Comparison of ENCODE assay signal across 8 mouse cellular contexts in the genomic region with DNA sequence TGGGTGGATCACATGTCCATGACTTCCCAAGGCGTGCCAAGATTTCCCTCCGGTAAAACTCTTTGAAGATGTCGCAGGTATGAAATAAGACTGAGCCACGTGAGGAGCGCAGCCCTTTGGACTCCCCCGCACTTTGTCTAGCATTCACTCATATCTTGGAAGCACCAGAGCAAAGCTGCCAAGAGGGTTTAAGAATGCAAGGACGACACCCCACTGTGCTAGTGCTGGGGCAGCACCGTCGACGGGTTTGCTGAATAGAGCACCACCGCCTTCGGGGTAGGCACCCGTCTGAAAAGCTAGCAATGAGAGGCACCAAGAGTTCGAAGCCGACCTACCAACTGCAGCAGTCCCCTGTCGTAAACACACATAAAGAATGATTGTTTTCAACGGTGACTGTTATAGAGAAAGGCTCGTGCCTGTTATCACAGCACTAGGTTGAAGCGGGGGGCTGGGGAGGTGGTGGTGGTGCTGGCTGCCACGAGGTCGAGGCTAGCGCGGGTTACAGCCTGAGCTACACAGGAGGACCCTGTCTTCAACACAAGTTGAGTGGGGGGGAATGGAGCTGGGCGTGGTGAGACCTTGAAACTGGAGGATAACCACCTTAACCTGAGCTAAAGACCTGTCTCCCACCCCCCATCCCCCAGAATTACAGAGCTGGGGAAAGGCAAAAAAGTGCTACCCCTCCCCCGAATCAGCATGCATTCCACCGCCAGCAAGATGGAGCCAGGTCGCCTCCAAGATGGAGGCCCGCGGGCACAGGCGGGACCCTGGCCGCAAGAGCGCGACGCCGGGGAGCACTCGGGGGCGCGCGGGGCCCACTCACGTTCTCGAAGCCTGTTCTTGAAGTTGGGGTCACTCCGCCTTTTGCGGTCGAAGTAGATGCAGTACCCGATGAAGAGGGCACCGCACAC. TPM values are rescaled to one million over a fixed set of nuclear protein-coding genes. Genes with fewer than 3 reads are reported as not detected.
DNase-seq lines count a peak whose midpoint lies in the region; ATAC-seq and TF ChIP-seq lines count a peak whose summit lies in the region.

No protein-coding gene starts in this region.

- H3K36me3 ChIP-seq in G1E (replicated peaks) = peaks cover 68% of the 10 kb centered on the region
- H3K36me3 ChIP-seq in forebrain, postnatal 0 days (ENCODE audit: insufficient read depth) = peaks cover 5% of the 10 kb centered on the region
- H3K36me3 ChIP-seq in kidney, adult 2 months (ENCODE audit: control insufficient read depth, insufficient read depth, low read length) = no peaks in the 10 kb centered on the region; the same call in 1 of the 2 replicates
- H3K36me3 ChIP-seq in liver, embryonic 12.5 days = peaks cover 50% of the 10 kb centered on the region
- H3K36me3 ChIP-seq in neural tube, embryonic 13.5 days = peaks cover 19% of the 10 kb centered on the region

- peak overlapping the region; percentile 90 for H3K4me2 ChIP-seq in forebrain, postnatal 0 days (ENCODE audit: low read depth)
- peak overlapping the region; percentile 79 for H3K4me2 ChIP-seq in liver, embryonic 12.5 days
- H3K4me2 ChIP-seq in neural tube, embryonic 13.5 days = peak overlapping the region; percentile 83

- peak; percentile 73 for DNase-seq in 416B (ENCODE audit: low read depth)
- DNase-seq in G1E (ENCODE audit: low spot score) = peak; percentile 58
- peak; percentile 29 for DNase-seq in cerebellum, adult 8-10 months
- peak; percentile 73 for DNase-seq in forebrain, postnatal 0 days
- DNase-seq in kidney, adult 2 months = peak; percentile 92
- DNase-seq in thymus, postnatal 10 days (ENCODE audit: low spot score in 2 of 2) = peak; percentile 26 to 29

- ATAC-seq in G1E (ENCODE audit: extremely low read depth, insufficient number of reproducible peaks, low FRiP score, poor library complexity, severe bottlenecking) = no peak
- ATAC-seq in forebrain, postnatal 0 days = peak; percentile 81
- ATAC-seq in liver, embryonic 12.5 days = peak; percentile 54
- ATAC-seq in neural tube, embryonic 13.5 days (ENCODE audit: low read depth) = peak; percentile 79

- H3K9me3 ChIP-seq in G1E (replicated peaks) = no peaks in the 10 kb centered on the region
- no peaks in the 10 kb centered on the region for H3K9me3 ChIP-seq in forebrain, postnatal 0 days (ENCODE audit: low read length)
- no peaks in the 10 kb centered on the region for H3K9me3 ChIP-seq in liver, embryonic 12.5 days (replicated peaks)
- no peaks in the 10 kb centered on the region for H3K9me3 ChIP-seq in neural tube, embryonic 13.5 days

- peak; percentile 72 for TF ChIP-seq POLR2A in kidney, adult 2 months (IDR thresholded peaks at IDR 0.05; ENCODE audit: low read depth, low read length)

- no peaks in the 10 kb centered on the region for H3K27me3 ChIP-seq in G1E (ENCODE audit: insufficient read depth, low read length)
- no peaks in the 10 kb centered on the region for H3K27me3 ChIP-seq in forebrain, postnatal 0 days (ENCODE audit: insufficient read depth, low read length)
- no peaks in the 10 kb centered on the region for H3K27me3 ChIP-seq in kidney, adult 2 months (replicated peaks; ENCODE audit: control insufficient read depth, insufficient read depth, low read length)
- no peaks in the 10 kb centered on the region for H3K27me3 ChIP-seq in liver, embryonic 12.5 days (replicated peaks)
- no peaks in the 10 kb centered on the region for H3K27me3 ChIP-seq in neural tube, embryonic 13.5 days

- TF ChIP-seq CTCF in G1E (IDR thresholded peaks at IDR 0.05; ENCODE audit: low read depth, low read length) = no peak
- no peak for TF ChIP-seq CTCF in forebrain, postnatal 0 days (IDR thresholded peaks at IDR 0.05; ENCODE audit: low read depth)
- no peak for TF ChIP-seq CTCF in kidney, adult 2 months (conservative IDR thresholded peaks at IDR 0.05; ENCODE audit: insufficient read depth, insufficient read length, low read depth, low read length)

- 2% methylated on average over 46 of the region's 46 CpGs for WGBS in forebrain, postnatal 0 days
- WGBS in kidney, adult 2 months = under 1% methylated on average over 46 of the region's 46 CpGs
- under 1% methylated on average over 46 of the region's 46 CpGs for WGBS in liver, embryonic 12.5 days (ENCODE audit: insufficient replicate concordance)
- under 1% methylated on average over 46 of the region's 46 CpGs for WGBS in neural tube, embryonic 13.5 days

- peak overlapping the region; percentile 86 for H3K27ac ChIP-seq in forebrain, postnatal 0 days (ENCODE audit: low read depth, low read length)
- H3K27ac ChIP-seq in kidney, adult 2 months (ENCODE audit: insufficient read depth, low read depth, low read length) = peak overlapping the region; percentile 73
- H3K27ac ChIP-seq in liver, embryonic 12.5 days = peak overlapping the region; percentile 83
- H3K27ac ChIP-seq in neural tube, embryonic 13.5 days (replicated peaks) = peak overlapping the region; percentile 86

- peak overlapping the region; percentile 92 for H3K4me3 ChIP-seq in G1E (ENCODE audit: low read depth, low read length)
- peak overlapping the region; percentile 65 for H3K4me3 ChIP-seq in forebrain, postnatal 0 days (ENCODE audit: low read depth, low read length)
- H3K4me3 ChIP-seq in kidney, adult 2 months (ENCODE audit: insufficient read depth, low read depth, low read length) = peak overlapping the region; percentile 63
- H3K4me3 ChIP-seq in liver, embryonic 12.5 days = peak overlapping the region; percentile 91
- H3K4me3 ChIP-seq in neural tube, embryonic 13.5 days = peak overlapping the region; percentile 87

- H3K9ac ChIP-seq in forebrain, postnatal 0 days = peak overlapping the region; percentile 85
- H3K9ac ChIP-seq in liver, embryonic 12.5 days = peak overlapping the region; percentile 94
- peak overlapping the region; percentile 92 for H3K9ac ChIP-seq in neural tube, embryonic 13.5 days

- peaks cover 42% of the 10 kb centered on the region for H3K4me1 ChIP-seq in G1E (ENCODE audit: insufficient read depth, low read depth, low read length)
- H3K4me1 ChIP-seq in forebrain, postnatal 0 days (ENCODE audit: insufficient read depth) = peaks cover 6% of the 10 kb centered on the region
- peaks cover 10% of the 10 kb centered on the region; the same call in 1 of the 2 replicates for H3K4me1 ChIP-seq in kidney, adult 2 months (ENCODE audit: control insufficient read depth, insufficient read depth, low read length)
- H3K4me1 ChIP-seq in liver, embryonic 12.5 days = peaks cover 44% of the 10 kb centered on the region
- H3K4me1 ChIP-seq in neural tube, embryonic 13.5 days (replicated peaks) = peaks cover 32% of the 10 kb centered on the region

RNA-seq across cellular contexts. Expression of a gene that starts 0.6 kb away (rescaled TPM):
- total RNA-seq in G1E (2014; fragmentation: Nextera tagmentation) (133 and 158 TPM in 2 replicates), G1E (2017) (432 and 545 TPM in 2 replicates)
- polyA plus RNA-seq in G1E (2012) = 1,504 and 2,083 TPM in 2 replicates
- total RNA-seq in forebrain, postnatal 0 days (2014; rRNA removed) = 181 and 195 TPM in 2 replicates
- 228 and 256 TPM in 2 replicates for polyA plus RNA-seq in forebrain, postnatal 0 days (2015; fragmentation: Nextera tagmentation; extraction: Ambion mirVana)
- 541 and 684 TPM in 2 replicates for polyA plus RNA-seq in kidney, adult 2 months (2012; rRNA removed)
- polyA plus RNA-seq in liver, embryonic 12.5 days (2016; fragmentation: Nextera tagmentation; extraction: Ambion mirVana) = 219 and 232 TPM in 2 replicates
- 201 and 211 TPM in 2 replicates for polyA plus RNA-seq in neural tube, embryonic 13.5 days (2015; fragmentation: Nextera tagmentation; extraction: Ambion mirVana)

RNA-seq across cellular contexts. Expression of a gene that starts 25.8 kb away (rescaled TPM):
- total RNA-seq in G1E (2014; fragmentation: Nextera tagmentation) = 18.6 and 19.3 TPM in 2 replicates
- 27.4 and 38.5 TPM in 2 replicates for total RNA-seq in G1E (2017)
- 12.0 and 12.2 TPM in 2 replicates for polyA plus RNA-seq in G1E (2012)
- 24.7 and 26.1 TPM in 2 replicates for total RNA-seq in forebrain, postnatal 0 days (2014; rRNA removed)
- polyA plus RNA-seq in forebrain, postnatal 0 days (2015; fragmentation: Nextera tagmentation; extraction: Ambion mirVana) = 23.2 and 31.1 TPM in 2 replicates
- polyA plus RNA-seq in kidney, adult 2 months (2012; rRNA removed) = 5.5 and 5.7 TPM in 2 replicates
- 22.5 and 24.6 TPM in 2 replicates for polyA plus RNA-seq in liver, embryonic 12.5 days (2016; fragmentation: Nextera tagmentation; extraction: Ambion mirVana)
- polyA plus RNA-seq in neural tube, embryonic 13.5 days (2015; fragmentation: Nextera tagmentation; extraction: Ambion mirVana) = 26.4 and 26.6 TPM in 2 replicates

Comparison
In these comparisons a context has a peak if more than half of its experiments do, and no peak if none do; other contexts are left out.
1. DNase-seq: peak in every context shown above with its lines; median percentile 92 in kidney, adult 2 months; 73 in 416B; 73 in forebrain, postnatal 0 days; 58 in G1E; 29 in cerebellum, adult 8-10 months; 28 in thymus, postnatal 10 days.